Mouse (Mus musculus): ENCODE data around the gene Dnajb2. TPM values are rescaled to one million over a fixed set of nuclear protein-coding genes. Genes with fewer than 3 reads are reported as not detected.

Dnajb2 gene
- polyA plus RNA-seq, 1 experiment: 56.1 TPM

DNA sequence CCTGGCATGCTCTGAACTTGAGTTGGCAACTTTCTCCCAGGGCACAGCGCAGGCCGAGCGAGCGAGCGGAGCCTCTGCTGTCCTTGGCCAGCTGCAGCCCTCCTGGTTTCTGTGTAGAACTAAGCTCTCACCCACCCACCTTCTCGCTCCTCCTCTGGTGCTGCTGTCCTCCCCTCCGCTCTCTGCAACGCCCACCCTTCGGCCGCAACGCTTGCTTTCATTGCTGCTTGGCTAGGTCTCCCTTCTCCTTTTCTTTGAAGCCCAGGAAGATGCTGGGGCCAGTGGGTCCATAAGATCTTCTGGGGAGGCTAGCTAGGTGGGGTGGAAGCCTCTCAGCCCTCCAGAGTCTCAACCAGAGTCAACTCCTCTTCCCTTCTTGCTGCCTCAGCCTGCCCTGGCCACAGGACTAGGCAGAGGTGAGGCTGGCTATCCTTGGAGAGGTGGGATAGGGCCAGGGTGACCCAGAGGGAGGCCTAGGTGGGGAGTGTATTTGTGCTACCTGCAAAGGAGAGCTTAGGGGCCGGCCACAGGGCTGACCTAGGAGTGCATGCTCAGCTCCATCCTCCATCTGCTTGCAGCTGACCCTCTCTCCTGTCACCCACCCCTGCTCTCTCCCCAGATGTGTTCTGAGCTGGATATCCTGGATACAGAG is 8.1 kb downstream of the Dnajb2 start:
- Histone ChIP-seq H3K4me3 (replicated peaks; ENCODE audit: extremely low read depth, low read depth, low read length) (no peak overlapping the region), H3K4me1 (ENCODE audit: control insufficient read depth, insufficient read depth, low read length) (peaks cover 7% of the 10 kb centered on the region; the same call in 1 of the 2 replicates)
- WGBS: 93% methylated on average over 12 of the region's 12 CpGs
- no peak for DNase-seq
- no peak for TF ChIP-seq CTCF (IDR thresholded peaks at IDR 0.05; ENCODE audit: insufficient read depth, low read length)
- TF ChIP-seq POLR2A (IDR thresholded peaks at IDR 0.05; ENCODE audit: borderline replicate concordance, extremely low read depth, low read depth, low read length): no peak

DNA sequence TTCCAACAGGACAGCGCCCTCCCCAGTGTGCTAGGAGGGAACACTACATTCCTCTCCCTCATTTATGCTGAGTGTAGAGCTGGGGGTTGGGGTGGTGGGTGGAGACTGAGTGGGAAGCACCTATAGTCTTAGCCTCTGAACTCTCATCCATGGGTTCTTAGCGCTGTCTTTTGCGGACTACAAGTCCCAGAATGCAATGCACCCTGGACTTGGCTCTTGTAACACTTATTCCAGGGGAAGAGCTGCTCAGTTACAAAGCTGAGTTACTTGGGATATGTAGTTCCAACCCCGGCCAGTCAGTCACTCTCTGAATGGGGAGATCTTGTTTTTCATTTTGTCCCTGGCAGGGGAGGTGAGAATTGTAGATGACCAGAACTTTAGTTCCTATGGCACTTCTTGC is 8.6 kb downstream of the Dnajb2 start:
- TF ChIP-seq CTCF (IDR thresholded peaks at IDR 0.05; ENCODE audit: insufficient read depth, low read length) (no peak), POLR2A (IDR thresholded peaks at IDR 0.05; ENCODE audit: borderline replicate concordance, extremely low read depth, low read depth, low read length) (no peak)
- WGBS: 35% methylated on average over 4 of the region's 4 CpGs
- no peak overlapping the region for H3K4me3 ChIP-seq (replicated peaks; ENCODE audit: extremely low read depth, low read depth, low read length)
- H3K4me1 ChIP-seq (ENCODE audit: control insufficient read depth, insufficient read depth, low read length): peaks cover 7% of the 10 kb centered on the region; the same call in 1 of the 2 replicates
- no peak for DNase-seq

DNA sequence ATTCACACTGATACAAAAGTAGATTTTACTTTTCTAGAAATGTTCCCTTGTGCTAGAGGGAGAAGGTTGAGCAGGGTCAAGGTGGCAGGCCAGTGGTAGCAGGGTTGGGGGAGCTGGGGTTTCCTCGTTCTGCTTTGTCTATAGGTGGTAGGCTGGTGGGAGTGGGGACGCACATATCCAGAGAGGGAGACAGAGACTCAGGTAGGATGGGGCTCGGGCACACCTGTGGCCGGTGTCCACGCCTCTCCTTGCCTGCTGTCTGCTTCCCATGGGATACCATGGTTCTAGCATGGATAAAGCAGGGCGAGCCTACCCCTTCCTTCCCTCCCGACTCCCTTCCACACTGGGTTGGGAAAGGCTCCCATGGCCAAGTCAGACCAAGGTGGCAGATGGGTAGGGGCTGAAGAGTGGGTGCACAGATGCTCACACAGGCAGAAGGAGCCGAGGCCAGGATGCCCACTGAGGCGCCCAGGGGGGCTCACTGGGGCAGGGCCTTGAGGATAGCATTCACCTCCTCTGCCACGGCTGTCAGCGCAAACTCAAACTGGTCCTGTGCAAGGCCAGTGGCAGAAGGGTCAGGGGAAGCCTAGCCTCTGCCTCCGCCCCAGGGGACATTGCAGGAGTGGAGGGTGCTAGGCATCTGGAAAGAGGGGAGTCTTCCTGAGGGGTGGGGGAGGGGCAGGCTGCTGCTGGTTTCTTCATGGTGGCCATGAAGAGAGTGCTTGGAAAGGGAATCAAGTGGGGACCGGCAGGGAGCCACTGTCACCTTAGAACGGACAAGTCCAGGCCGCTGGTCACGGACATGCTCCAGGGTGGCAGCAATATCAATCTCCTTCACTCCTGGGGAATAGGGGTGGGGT is 11.1 kb downstream of the Dnajb2 start:
- Histone ChIP-seq H3K4me3 (replicated peaks; ENCODE audit: extremely low read depth, low read depth, low read length) (no peak overlapping the region), H3K4me1 (ENCODE audit: control insufficient read depth, insufficient read depth, low read length) (peaks cover 10% of the 10 kb centered on the region; the same call in 1 of the 2 replicates)
- no peak for DNase-seq
- TF ChIP-seq CTCF (IDR thresholded peaks at IDR 0.05; ENCODE audit: insufficient read depth, low read length) (no peak), POLR2A (IDR thresholded peaks at IDR 0.05; ENCODE audit: borderline replicate concordance, extremely low read depth, low read depth, low read length) (no peak)
- 83% methylated on average over 16 of the region's 16 CpGs for WGBS

DNA sequence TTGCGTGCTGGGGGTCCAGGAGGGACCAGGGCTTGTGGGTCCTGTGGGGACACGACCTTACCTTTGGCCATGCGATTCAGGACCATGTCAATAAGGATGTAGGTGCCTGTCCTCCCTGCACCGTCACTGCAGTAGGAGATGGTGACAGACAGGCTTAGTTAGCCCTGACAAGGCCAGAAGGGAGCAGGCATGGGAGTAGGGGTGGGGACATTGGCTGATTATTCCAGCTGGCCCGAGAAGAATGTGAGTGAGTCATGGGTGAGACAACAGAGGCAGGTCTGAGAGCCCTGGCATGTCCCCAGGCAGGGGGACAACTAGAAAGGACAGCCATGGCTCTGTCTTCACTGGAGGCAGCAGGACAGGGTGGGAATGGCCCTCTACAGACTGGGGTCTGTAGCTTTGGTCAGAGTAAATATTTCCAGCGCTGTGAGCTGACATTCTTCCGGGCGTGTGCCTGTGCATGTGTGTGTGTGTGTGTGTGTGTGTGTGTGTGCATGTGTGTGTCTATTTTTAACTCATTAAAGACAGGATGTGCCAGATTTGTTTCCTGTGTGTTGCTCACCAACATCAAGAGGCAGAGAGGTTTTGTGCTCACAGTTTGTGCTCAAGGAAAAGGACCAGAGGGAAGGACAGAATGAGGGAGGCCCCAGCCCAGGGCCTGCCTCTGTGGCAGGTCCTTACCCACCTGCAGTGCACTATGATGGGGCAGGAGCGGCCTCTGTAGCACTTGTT is 12.0 kb downstream of the Dnajb2 start:
- 38% methylated on average over 9 of the region's 9 CpGs for WGBS
- no peak overlapping the region for H3K4me3 ChIP-seq (replicated peaks; ENCODE audit: extremely low read depth, low read depth, low read length)
- TF ChIP-seq CTCF (IDR thresholded peaks at IDR 0.05; ENCODE audit: insufficient read depth, low read length): no peak
- no peak for TF ChIP-seq POLR2A (IDR thresholded peaks at IDR 0.05; ENCODE audit: borderline replicate concordance, extremely low read depth, low read depth, low read length)
- peak; percentile 37 for DNase-seq
- H3K4me1 ChIP-seq (ENCODE audit: control insufficient read depth, insufficient read depth, low read length): peaks cover 10% of the 10 kb centered on the region; the same call in 1 of the 2 replicates

DNA sequence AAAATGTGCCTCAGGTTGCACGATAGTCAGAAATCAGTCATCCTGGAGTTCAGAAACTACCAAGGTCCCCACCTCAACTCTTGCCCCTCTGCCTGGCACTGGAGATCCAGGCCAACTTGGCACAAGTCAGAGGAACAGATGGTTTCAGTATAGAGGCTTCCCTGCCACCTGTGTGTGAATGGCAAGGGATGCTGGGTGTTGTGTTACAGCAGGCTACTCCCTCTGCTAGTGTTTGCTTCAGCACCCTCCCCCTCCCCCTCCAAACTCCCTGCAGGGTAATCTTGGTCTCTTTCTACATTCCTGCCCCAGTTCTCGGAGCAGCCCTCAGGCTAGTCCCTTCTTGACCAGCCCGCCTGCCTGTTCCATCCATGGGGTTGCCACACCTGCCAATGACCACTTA is 14.3 kb downstream of the Dnajb2 start:
- DNase-seq: no peak
- TF ChIP-seq POLR2A (IDR thresholded peaks at IDR 0.05; ENCODE audit: borderline replicate concordance, extremely low read depth, low read depth, low read length): no peak
- H3K4me1 ChIP-seq (ENCODE audit: control insufficient read depth, insufficient read depth, low read length): peaks cover 10% of the 10 kb centered on the region; the same call in 1 of the 2 replicates
- WGBS: 75% methylated on average over 3 of the region's 3 CpGs
- no peak overlapping the region for H3K4me3 ChIP-seq (replicated peaks; ENCODE audit: extremely low read depth, low read depth, low read length)

DNA sequence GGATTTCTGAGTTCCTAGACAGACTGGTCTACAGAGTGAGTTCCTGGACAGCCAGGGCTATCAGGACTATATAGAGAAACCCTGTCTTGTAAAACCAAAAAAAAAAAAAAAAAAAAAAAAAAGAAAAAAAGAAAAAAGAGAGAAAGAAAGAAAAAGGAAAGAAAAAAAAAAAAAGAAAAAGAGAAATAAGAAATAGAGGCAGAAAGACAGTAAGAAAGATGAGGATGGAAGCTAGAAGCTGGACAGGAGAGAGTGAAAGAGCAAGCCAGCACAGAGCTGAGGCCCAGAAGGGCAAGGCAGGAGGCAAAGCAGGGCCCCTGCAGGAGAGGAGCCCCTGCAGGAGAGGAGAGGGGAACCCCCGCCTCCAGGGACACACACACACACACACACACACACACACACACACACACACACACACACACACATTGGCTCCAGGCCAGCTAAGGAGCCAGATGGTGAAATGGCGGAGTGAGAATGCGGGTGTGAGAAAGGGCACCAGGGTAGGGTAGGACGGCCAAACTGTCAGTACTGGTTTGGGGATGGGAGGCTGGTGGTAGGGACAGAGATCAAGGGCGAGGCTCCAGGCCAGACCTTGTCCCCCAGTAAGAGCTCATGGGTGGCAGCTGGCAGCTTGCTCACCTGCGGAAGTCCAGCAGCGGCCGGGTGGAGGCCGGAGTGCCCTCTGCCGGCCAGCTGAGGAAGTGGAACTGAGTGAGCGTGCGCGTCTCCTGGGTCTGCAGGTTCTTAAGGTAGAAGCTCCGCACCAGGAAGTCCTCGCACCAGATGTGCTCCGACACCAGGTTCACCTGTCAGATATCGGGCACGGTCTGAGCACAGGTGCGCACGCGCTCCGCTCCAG is 15.1 kb downstream of the Dnajb2 start:
- Histone ChIP-seq H3K4me1 (ENCODE audit: control insufficient read depth, insufficient read depth, low read length) (peaks cover 10% of the 10 kb centered on the region; the same call in 1 of the 2 replicates), H3K4me3 (replicated peaks; ENCODE audit: extremely low read depth, low read depth, low read length) (peak overlapping the region; percentile 52)
- peak; percentile 83 for DNase-seq
- 6% methylated on average over 21 of the region's 22 CpGs for WGBS
- TF ChIP-seq POLR2A (IDR thresholded peaks at IDR 0.05; ENCODE audit: borderline replicate concordance, extremely low read depth, low read depth, low read length): 0 out of 2 replicates have a peak, but pooled peaks have one; percentile 9
- TF ChIP-seq CTCF (IDR thresholded peaks at IDR 0.05; ENCODE audit: insufficient read depth, low read length): peak; percentile 59

DNA sequence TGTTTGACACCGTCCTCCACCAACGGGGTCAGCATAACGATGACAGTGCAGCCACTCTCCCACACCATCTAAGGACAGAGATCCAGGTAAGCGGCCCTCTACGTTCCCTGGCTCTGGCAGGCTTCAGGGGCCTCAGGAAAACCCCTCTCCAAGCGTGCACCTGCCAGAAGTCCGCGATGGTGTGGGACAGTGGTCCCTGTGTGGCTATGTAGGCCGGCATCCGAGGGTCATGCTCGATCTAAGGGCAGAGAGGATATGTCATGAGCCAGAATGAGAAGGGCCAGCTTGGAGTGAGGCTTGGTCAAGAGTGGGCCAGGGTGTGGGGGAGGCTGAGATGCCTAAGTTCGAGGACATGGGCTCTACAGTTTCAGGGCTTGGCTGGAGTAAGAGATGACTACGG is 16.1 kb downstream of the Dnajb2 start:
- no peak for TF ChIP-seq CTCF (IDR thresholded peaks at IDR 0.05; ENCODE audit: insufficient read depth, low read length)
- no peak for TF ChIP-seq POLR2A (IDR thresholded peaks at IDR 0.05; ENCODE audit: borderline replicate concordance, extremely low read depth, low read depth, low read length)
- no peak for DNase-seq
- 64% methylated on average over 13 of the region's 13 CpGs for WGBS

DNA sequence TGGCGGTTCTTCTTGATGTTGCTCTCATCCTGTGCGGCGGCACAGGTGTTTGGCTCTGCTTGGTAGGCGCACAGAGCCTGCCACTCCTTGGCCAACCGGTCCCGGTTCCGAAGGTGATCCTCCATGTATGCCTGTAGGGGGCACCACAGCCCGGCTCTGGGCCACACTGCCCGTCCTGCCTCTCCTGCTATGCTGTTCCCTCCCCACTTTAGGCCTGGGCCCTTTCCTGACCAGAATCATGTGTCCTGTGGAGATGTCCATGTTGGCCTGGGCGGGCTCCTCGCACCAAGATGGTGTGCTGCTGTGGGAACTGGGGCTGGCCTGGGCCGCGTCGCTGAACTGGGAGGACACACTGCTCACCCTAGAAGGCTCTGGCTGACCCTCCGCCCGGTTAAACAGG is 16.8 kb downstream of the Dnajb2 start:
- TF ChIP-seq CTCF (IDR thresholded peaks at IDR 0.05; ENCODE audit: insufficient read depth, low read length): no peak
- TF ChIP-seq POLR2A (IDR thresholded peaks at IDR 0.05; ENCODE audit: borderline replicate concordance, extremely low read depth, low read depth, low read length): no peak
- WGBS: 70% methylated on average over 16 of the region's 16 CpGs

More for the DNA sequence above, 16.1 kb downstream of the Dnajb2 start:
- H3K4me1 ChIP-seq (ENCODE audit: control insufficient read depth, insufficient read depth, low read length): peaks cover 10% of the 10 kb centered on the region; the same call in 1 of the 2 replicates
- no peak overlapping the region for H3K4me3 ChIP-seq (replicated peaks; ENCODE audit: extremely low read depth, low read depth, low read length)

More for the DNA sequence above, 16.8 kb downstream of the Dnajb2 start:
- no peak for DNase-seq
- Histone ChIP-seq H3K4me3 (replicated peaks; ENCODE audit: extremely low read depth, low read depth, low read length) (no peak overlapping the region), H3K4me1 (ENCODE audit: control insufficient read depth, insufficient read depth, low read length) (peaks cover 8% of the 10 kb centered on the region; the same call in 1 of the 2 replicates)

Data from lung, adult 2 months (tissue).